Mouse (Mus musculus) megakaryocyte, embryonic 14.5 days (primary cell): Measurements from ENCODE around the gene Pcnt.

Experiments
- FLI1 ChIP-seq: IDR thresholded peaks from 2 replicates; pipeline ENCODE4 v1.6.1; 2012; ENCODE audit warnings: low read length, inconsistent platforms, mixed read lengths
- GATA1 ChIP-seq: IDR thresholded peaks from 3 replicates; pipeline ENCODE4 v1.6.1; 2012; ENCODE audit warnings: mixed read lengths, low read length, inconsistent platforms, borderline replicate concordance

DNA sequence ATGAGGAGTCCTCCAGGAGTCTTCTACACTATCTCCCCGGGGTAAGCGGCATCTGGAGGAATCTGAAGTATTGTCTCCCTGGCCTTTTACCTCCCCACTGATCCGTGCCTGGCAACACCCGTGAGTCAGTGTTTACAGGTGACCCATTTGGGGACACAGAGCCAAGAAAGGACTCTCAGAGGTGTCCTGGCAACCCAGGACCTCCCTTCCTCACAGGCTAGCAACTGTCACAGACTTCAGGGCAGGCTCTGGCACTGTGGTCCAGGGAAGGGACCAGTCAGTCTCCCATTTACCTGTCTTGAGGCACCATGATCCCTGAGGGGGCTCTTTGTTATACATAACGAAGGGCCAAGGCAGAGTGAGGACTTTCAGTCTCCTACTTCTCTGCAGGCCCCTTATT is 6.3 kb upstream of the Pcnt start, which contains the start of gene 2610028H24Rik:
- TF ChIP-seq GATA1 (no peak), FLI1 (no peak)
